Mouse (Mus musculus): ENCODE measurements at regions not wholly inside any gene's neighbourhood (a gene's known extent, or its start where the extent isn't known, plus 50 kb on each side); places are given as distances from the start of the nearest gene placed in this dataset.

DNA sequence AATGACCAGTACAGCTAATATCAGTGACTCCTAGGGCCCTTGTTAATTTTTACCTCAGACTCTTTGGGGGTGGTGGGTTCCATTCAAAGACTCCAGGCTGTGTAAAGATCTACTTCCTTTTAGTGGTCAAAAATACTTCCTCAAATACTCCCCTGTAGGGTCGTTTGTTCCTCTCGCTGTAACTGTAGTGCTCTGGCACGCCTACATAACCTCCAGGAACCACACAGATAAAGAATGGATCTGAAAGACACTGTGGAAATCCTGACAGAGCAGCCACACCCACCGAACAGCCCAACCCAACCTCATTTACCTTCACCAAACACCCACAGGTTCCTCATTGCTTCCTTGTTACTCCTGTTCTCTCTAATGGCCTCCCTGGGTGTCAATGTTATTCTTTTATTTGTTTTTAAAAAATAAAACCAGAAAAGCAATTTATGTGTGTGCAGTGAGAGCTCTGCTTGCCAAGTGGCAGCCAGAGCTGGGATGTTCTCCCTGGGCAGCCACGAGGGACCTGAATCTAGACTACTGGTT is 119.7 kb downstream of the Mtx3 start:
- no peak for TF ChIP-seq CTCF (IDR thresholded peaks at IDR 0.05; ENCODE audit: low read depth, low read length)
- no peak for TF ChIP-seq POLR2A (IDR thresholded peaks at IDR 0.05; ENCODE audit: insufficient read depth, low read length)
